Mouse (Mus musculus) granulocyte monocyte progenitor cell, adult 5-6 weeks (primary cell): ENCODE data around the gene Sh3bp5. TPM values are rescaled to one million over a fixed set of nuclear protein-coding genes. Genes with fewer than 3 reads are reported as not detected.

Experiments
- ATAC-seq: replicated peaks from 2 replicates; pipeline ENCODE4 v1.8.0; 2016; ENCODE audit warnings: mild to moderate bottlenecking, moderate TSS enrichment, inconsistent platforms; ENCODE audit not compliant: poor library complexity, severe bottlenecking
- total RNA-seq, 2 experiments: library from RNA; stranded (forward) in 1 of 2; stranded (reverse) in 1 of 2; fragments of 200-712, 200-1000 nt in 1 of 2; fragments of >200 nt in 1 of 2; fragmentation: Nextera tagmentation in 1 of 2; gene quantifications; 2 replicates each; pipeline ENCODE4 v1.2.3; 2014 to 2017

Sh3bp5 gene
- total RNA-seq, 2 experiments from 2014 or later: 2.7 to 6.3 TPM

GRCm38 (mm10) chr14:31367951-31368350, 67.9 kb downstream of the Sh3bp5 start:
- ATAC-seq: no peak

- ATAC-seq: no peak
These were observed 70.5 kb downstream of the Sh3bp5 start for GRCm38 (mm10) chr14:31365350-31365749.

- ATAC-seq: no peak
These were observed 71.3 kb downstream of the Sh3bp5 start for GRCm38 (mm10) chr14:31364589-31364988.

GRCm38 (mm10) chr14:31362236-31362635, 73.6 kb downstream of the Sh3bp5 start:
- ATAC-seq: no peak

GRCm38 (mm10) chr14:31345367-31345766, 90.5 kb downstream of the Sh3bp5 start:
- no peak for ATAC-seq

- no peak for ATAC-seq
These were observed 92.6 kb downstream of the Sh3bp5 start for GRCm38 (mm10) chr14:31343241-31343640.

- no peak for ATAC-seq
These were observed 97.9 kb downstream of the Sh3bp5 start for GRCm38 (mm10) chr14:31337947-31338346.

GRCm38 (mm10) chr14:31337406-31337805, 98.5 kb downstream of the Sh3bp5 start:
- ATAC-seq: peak; percentile 44

GRCm38 (mm10) chr14:31336369-31337155, 99.3 kb downstream of the Sh3bp5 start, which contains the start of gene Capn7:
Capn7 (plus strand) TSS chr14:31336638.
- peak; percentile 95 for ATAC-seq

GRCm38 (mm10) chr14:31335765-31336164, 100.1 kb downstream of the Sh3bp5 start:
- ATAC-seq: no peak

- no peak for ATAC-seq
These were observed 104.9 kb downstream of the Sh3bp5 start for GRCm38 (mm10) chr14:31330957-31331356.

GRCm38 (mm10) chr14:31329741-31330140, 106.1 kb downstream of the Sh3bp5 start:
- ATAC-seq: no peak

- ATAC-seq: no peak
These were observed 108.2 kb downstream of the Sh3bp5 start for GRCm38 (mm10) chr14:31327681-31328080.

GRCm38 (mm10) chr14:31327196-31327595, 108.7 kb downstream of the Sh3bp5 start:
- no peak for ATAC-seq

GRCm38 (mm10) chr14:31326770-31327169, 109.1 kb downstream of the Sh3bp5 start:
- no peak for ATAC-seq

GRCm38 (mm10) chr14:31325551-31325950, 110.3 kb downstream of the Sh3bp5 start:
- peak; percentile 33; the same call in 1 of the 2 replicates for ATAC-seq

GRCm38 (mm10) chr14:31324851-31325250, 111.0 kb downstream of the Sh3bp5 start:
- ATAC-seq: no peak

GRCm38 (mm10) chr14:31323849-31324792, 111.8 kb downstream of the Sh3bp5 start, which contains the start of gene Dnah1:
Dnah1 (minus strand) TSS chr14:31323896.
- peak; percentile 85 for ATAC-seq

GRCm38 (mm10) chr14:31323189-31323588, 112.7 kb downstream of the Sh3bp5 start:
- no peak for ATAC-seq

- ATAC-seq: no peak
These were observed 113.7 kb downstream of the Sh3bp5 start for GRCm38 (mm10) chr14:31322191-31322590.

- no peak for ATAC-seq
These were observed 114.7 kb downstream of the Sh3bp5 start for GRCm38 (mm10) chr14:31321181-31321580.
